Mouse (Mus musculus): Measurements from ENCODE around the gene Fads6.

Fads6 gene

GRCm38 (mm10) chr11:115250405-115251090 is 46.9 kb downstream of the Fads6 start:
- DNase-seq (ENCODE audit: low spot score) = no peak

- DNase-seq (ENCODE audit: low spot score) = no peak
Measured at GRCm38 (mm10) chr11:115249721-115250404, 47.6 kb downstream of the Fads6 start.

GRCm38 (mm10) chr11:115247945-115248344 is 49.5 kb downstream of the Fads6 start:
- no peak for DNase-seq (ENCODE audit: low spot score)

GRCm38 (mm10) chr11:115247240-115247639 is 50.2 kb downstream of the Fads6 start:
- DNase-seq (ENCODE audit: low spot score) = no peak

- DNase-seq (ENCODE audit: low spot score) = no peak
Measured at GRCm38 (mm10) chr11:115246386-115246785, 51.1 kb downstream of the Fads6 start.

GRCm38 (mm10) chr11:115244840-115245239 is 52.6 kb downstream of the Fads6 start:
- peak; percentile 45 for DNase-seq (ENCODE audit: low spot score)

GRCm38 (mm10) chr11:115243783-115244182 is 53.7 kb downstream of the Fads6 start:
- no peak for DNase-seq (ENCODE audit: low spot score)

- no peak for DNase-seq (ENCODE audit: low spot score)
Measured at GRCm38 (mm10) chr11:115242746-115243145, 54.7 kb downstream of the Fads6 start.

- no peak for DNase-seq (ENCODE audit: low spot score)
Measured at GRCm38 (mm10) chr11:115241402-115241801, 56.1 kb downstream of the Fads6 start.

- DNase-seq (ENCODE audit: low spot score) = no peak
Measured at GRCm38 (mm10) chr11:115236570-115236969, 60.9 kb downstream of the Fads6 start.

GRCm38 (mm10) chr11:115234320-115235044 is 63.0 kb downstream of the Fads6 start:
- DNase-seq (ENCODE audit: low spot score) = no peak

GRCm38 (mm10) chr11:115233526-115234290 is 63.8 kb downstream of the Fads6 start:
- no peak for DNase-seq (ENCODE audit: low spot score)

- no peak for DNase-seq (ENCODE audit: low spot score)
Measured at GRCm38 (mm10) chr11:115232889-115233288, 64.6 kb downstream of the Fads6 start.

- DNase-seq (ENCODE audit: low spot score) = no peak
Measured at GRCm38 (mm10) chr11:115231924-115232323, 65.5 kb downstream of the Fads6 start.

- no peak for DNase-seq (ENCODE audit: low spot score)
Measured at GRCm38 (mm10) chr11:115231168-115231915, 66.1 kb downstream of the Fads6 start.

Measured in lung, postnatal 25 days (tissue).